Mouse (Mus musculus) CH12.LX (cell line): Measurements from ENCODE around the gene Zg16.

Source experiments
- CTCF ChIP-seq, 2 experiments: IDR thresholded peaks in 1 of 2; conservative IDR thresholded peaks in 1 of 2; 2 replicates each; pipeline ENCODE4 v1.5.1; 2011 to 2012; ENCODE audit warnings: low read depth in 2 of 2, low read length in 2 of 2, improper control_type of control experiment in 1 of 2, inconsistent platforms in 1 of 2, mild to moderate bottlenecking in 1 of 2, moderate library complexity in 1 of 2
- ETS1 ChIP-seq: conservative IDR thresholded peaks from 2 replicates; pipeline ENCODE4 v1.6.1; 2012; ENCODE audit warnings: low read depth, mild to moderate bottlenecking, inconsistent platforms, low read length, improper control_type of control experiment, moderate library complexity
- MAX ChIP-seq: IDR thresholded peaks from 2 replicates; pipeline ENCODE4 v1.6.1; 2011; ENCODE audit warnings: low read length, improper control_type of control experiment
- MAZ ChIP-seq: IDR thresholded peaks from 2 replicates; pipeline ENCODE4 v1.6.1; 2012; ENCODE audit warnings: low read depth, mild to moderate bottlenecking, inconsistent platforms, low read length, improper control_type of control experiment, moderate library complexity
- NELFE ChIP-seq: IDR thresholded peaks from 2 replicates; pipeline ENCODE4 v1.6.1; 2011; ENCODE audit warnings: low read depth, low read length, improper control_type of control experiment
- POLR2A ChIP-seq: IDR thresholded peaks from 2 replicates; pipeline ENCODE4 v1.6.1; 2011; ENCODE audit warnings: low read depth, mild to moderate bottlenecking, improper control_type of control experiment, low read length
- SMC3 ChIP-seq: IDR thresholded peaks from 2 replicates; pipeline ENCODE4 v1.6.1; 2011; ENCODE audit warnings: low read depth, low read length, improper control_type of control experiment

- TF ChIP-seq SMC3: no peak
- TF ChIP-seq NELFE: no peak
- TF ChIP-seq CTCF (conservative IDR thresholded peaks at IDR 0.05 in 1 of 2, IDR thresholded peaks at IDR 0.05 in 1 of 2; ENCODE audit: low read depth in 2 of 2, low read length in 2 of 2): no peak
- no peak for TF ChIP-seq POLR2A
- TF ChIP-seq ETS1: no peak
- no peak for TF ChIP-seq MAZ
- no peak for TF ChIP-seq MAX
Measured at GRCm38 (mm10) chr7:127055026-127055585, 32.0 kb downstream of the Zg16 start.
